Mouse (Mus musculus) embryonic facial prominence, embryonic 12.5 days (tissue): ENCODE data around the gene Prpf8. TPM values are rescaled to one million over a fixed set of nuclear protein-coding genes. Genes with fewer than 3 reads are reported as not detected.
"Not testable (repeated sequence)": the region's sequence is repeated elsewhere in the genome, so short reads cannot be mapped to it uniquely, and the experiment has no call there.

ENCODE experiments used
- ATAC-seq: fragments of 200-750 bp; cut with Nextera tagmentation; 2 replicates; pipeline ENCODE4 v1.8.0; 2017; ENCODE audit not compliant: insufficient number of reproducible peaks, insufficient read depth, low FRiP score, low TSS enrichment
- H3K27ac ChIP-seq: fragments of 300-500 bp; sonication (generic); 2 replicates; pipeline ENCODE4 v1.5.1; 2016; ENCODE audit warnings: mild to moderate bottlenecking
- H3K27me3 ChIP-seq: fragments of 300-500 bp; sonication (generic); 2 replicates; pipeline ENCODE4 v1.6.1; 2016; ENCODE audit warnings: mild to moderate bottlenecking, moderate library complexity
- H3K36me3 ChIP-seq: fragments of 300-500 bp; sonication (generic); 2 replicates; pipeline ENCODE4 v1.6.1; 2016; ENCODE audit warnings: mild to moderate bottlenecking
- H3K4me1 ChIP-seq: fragments of 300-500 bp; sonication (generic); 2 replicates; pipeline ENCODE4 v1.6.1; 2016
- H3K4me2 ChIP-seq: fragments of 300-500 bp; sonication (generic); replicated peaks from 2 replicates; pipeline ENCODE4 v1.6.1; 2016; ENCODE audit warnings: mild to moderate bottlenecking, moderate library complexity
- H3K4me3 ChIP-seq: fragments of 300-500 bp; sonication (generic); 2 replicates; pipeline ENCODE4 v1.5.1; 2016; ENCODE audit warnings: mild to moderate bottlenecking
- H3K9ac ChIP-seq: fragments of 300-500 bp; sonication (generic); 2 replicates; pipeline ENCODE4 v1.6.1; 2016; ENCODE audit warnings: mild to moderate bottlenecking, moderate library complexity
- H3K9me3 ChIP-seq: fragments of 300-500 bp; sonication (generic); 2 replicates; pipeline ENCODE4 v1.6.1; 2016; ENCODE audit warnings: mild to moderate bottlenecking, moderate library complexity
- WGBS: fragments of 180-500 bp; shearing (Covaris S2); methylation state at CpG from one replicate; pipeline ENCODE4 v1.1.7; 2016; 5-methylcytosine and 5-hydroxymethylcytosine counted together
- microRNA counts: library from miRNA; unstranded; fragments of <30 nt; microRNA quantifications from one replicate; lab custom pipeline; 2017
- microRNA-seq: library from miRNA; unstranded; fragments of <30 nt; microRNA quantifications from one replicate; pipeline ENCODE4, GENCODE M21; 2017
- polyA plus RNA-seq: library from polyadenylated mRNA; unstranded; fragments of >200 nt; fragmentation: Nextera tagmentation; extraction: Ambion mirVana; gene quantifications from 2 replicates; pipeline ENCODE4 v1.2.1, GENCODE M21; 2016

Gene Prpf8
- polyA plus RNA-seq, 1 experiment from 2014 or later, result 74.2 TPM

GRCm38 (mm10) chr11:75551961-75552441, 65.4 kb downstream of the Prpf8 start:
- 57% methylated on average over 9 of the region's 9 CpGs for WGBS
- Histone ChIP-seq H3K27ac (peak overlapping the region; percentile 11; the same call in 1 of the 2 replicates), H3K36me3 (no peaks in the 10 kb centered on the region), H3K9ac (no peak overlapping the region), H3K27me3 (no peaks in the 10 kb centered on the region), H3K4me1 (peaks cover 31% of the 10 kb centered on the region), H3K4me2 (no peak overlapping the region), H3K9me3 (no peaks in the 10 kb centered on the region), H3K4me3 (no peak overlapping the region)
- ATAC-seq, result no peak

DNA sequence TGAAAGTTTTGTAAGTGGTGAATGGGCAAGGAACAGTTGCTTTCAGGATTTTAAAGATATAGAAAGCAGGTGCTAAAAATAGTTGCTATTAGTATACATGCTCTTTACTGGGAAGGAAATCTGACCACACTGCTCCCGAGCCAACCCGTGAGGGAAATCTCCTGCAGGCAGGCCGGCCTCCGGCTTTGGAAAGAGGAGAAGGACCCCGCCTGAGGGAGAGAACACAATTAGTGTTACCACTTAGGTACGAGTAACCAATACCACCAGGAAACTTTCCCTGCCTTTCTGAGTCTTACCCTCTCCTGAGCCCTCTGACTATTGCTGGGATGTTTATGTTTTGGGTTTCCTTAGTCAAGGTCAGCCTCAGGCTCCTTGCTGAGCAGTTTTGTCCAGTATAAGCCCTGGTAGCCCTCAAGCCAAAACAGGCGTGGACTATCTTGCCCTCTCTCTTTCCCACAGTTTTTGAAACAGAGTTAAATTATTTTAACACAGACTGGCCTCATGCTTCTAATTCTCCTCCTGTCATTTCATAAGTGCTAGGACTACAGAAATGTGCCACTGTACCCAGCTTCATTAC, 66.4 kb downstream of the Prpf8 start:
- 20% methylated on average over 7 of the region's 7 CpGs for WGBS
- Histone ChIP-seq H3K4me2 (no peak overlapping the region), H3K4me3 (no peak overlapping the region), H3K27ac (no peak overlapping the region), H3K36me3 (no peaks in the 10 kb centered on the region), H3K9me3 (no peaks in the 10 kb centered on the region), H3K9ac (no peak overlapping the region), H3K4me1 (peaks cover 31% of the 10 kb centered on the region), H3K27me3 (no peaks in the 10 kb centered on the region)
- no peak for ATAC-seq

GRCm38 (mm10) chr11:75556006-75556405, 69.4 kb downstream of the Prpf8 start:
- not testable (repeated sequence) for H3K4me3 ChIP-seq

GRCm38 (mm10) chr11:75557142-75557541, 70.5 kb downstream of the Prpf8 start:
- peaks cover 10% of the 10 kb centered on the region for H3K4me1 ChIP-seq
- H3K4me3 ChIP-seq, result no peak overlapping the region
- H3K9me3 ChIP-seq, result no peaks in the 10 kb centered on the region
- no peak for ATAC-seq
- H3K4me2 ChIP-seq, result no peak overlapping the region
- 55% methylated on average over 6 of the region's 6 CpGs for WGBS
- no peaks in the 10 kb centered on the region for H3K36me3 ChIP-seq
- H3K27me3 ChIP-seq, result no peaks in the 10 kb centered on the region
- no peak overlapping the region for H3K27ac ChIP-seq
- H3K9ac ChIP-seq, result no peak overlapping the region

More at GRCm38 (mm10) chr11:75556006-75556405, 69.4 kb downstream of the Prpf8 start:
- H3K36me3 ChIP-seq, ATAC-seq, H3K9me3 ChIP-seq, H3K27ac ChIP-seq, H3K27me3 ChIP-seq, H3K4me2 ChIP-seq, H3K9ac ChIP-seq: not testable (repeated sequence)
- WGBS, result 95% methylated on average over 6 of the region's 6 CpGs
- peaks cover 19% of the 10 kb centered on the region for H3K4me1 ChIP-seq

GRCm38 (mm10) chr11:75558101-75558500, 71.5 kb downstream of the Prpf8 start:
- H3K4me3 ChIP-seq, result no peak overlapping the region
- H3K36me3 ChIP-seq, result no peaks in the 10 kb centered on the region
- no peak for ATAC-seq
- H3K27me3 ChIP-seq, result no peaks in the 10 kb centered on the region
- no peak overlapping the region for H3K9ac ChIP-seq
- no peaks in the 10 kb centered on the region for H3K9me3 ChIP-seq
- H3K4me1 ChIP-seq, result peaks cover under 1% of the 10 kb centered on the region; the same call in 1 of the 2 replicates
- 85% methylated on average over 1 of the region's 1 CpGs for WGBS
- no peak overlapping the region for H3K27ac ChIP-seq
- H3K4me2 ChIP-seq, result no peak overlapping the region

MicroRNAs encoded within 50 kb of the gene (microRNA counts, 519-probe panel; counts per million panel counts)
- 5,217 counts per million, percentile 88 among the panel's probes with 10 or more counts for microRNA mmu-miR-22 (lab: Ali Mortazavi, UCI)

Small RNA genes within 50 kb of the gene (microRNA-seq; reads per million reads assigned to microRNA genes)
- 3,011 reads per million, percentile 85 among the genes with 10 or more reads in this experiment for gene Mir22
- gene Mir3971, result not detected

Other genes starting within 250 kb of the Prpf8 start
- gene Rpa1, start 138.5 kb upstream of the Prpf8 start, polyA plus RNA-seq, result 138 and 143 TPM in 2 replicates
- 18.5 and 21.4 TPM in 2 replicates for gene Smyd4, start 138.4 kb upstream of the Prpf8 start, polyA plus RNA-seq
- gene Serpinf1, start 64.1 kb upstream of the Prpf8 start, polyA plus RNA-seq, result 224 and 237 TPM in 2 replicates
- 0.08 and 0.14 TPM in 2 replicates for gene Serpinf2, start 47.2 kb upstream of the Prpf8 start, polyA plus RNA-seq
- 7.0 and 7.1 TPM in 2 replicates for gene Wdr81, start 32.1 kb upstream of the Prpf8 start, polyA plus RNA-seq
- gene Tlcd2, start 25.1 kb upstream of the Prpf8 start, polyA plus RNA-seq, result 26.6 and 28.7 TPM in 2 replicates
- 0.31 and 0.75 TPM in 2 replicates for gene Rilp, start 23.3 kb downstream of the Prpf8 start, polyA plus RNA-seq
- gene Scarf1, start 26.7 kb downstream of the Prpf8 start, polyA plus RNA-seq, result 6.5 and 7.0 TPM in 2 replicates
- 6.3 and 7.4 TPM in 2 replicates for gene Slc43a2, start 44.9 kb downstream of the Prpf8 start, polyA plus RNA-seq
- gene Pitpna, start 101.3 kb downstream of the Prpf8 start, polyA plus RNA-seq, result 96.0 TPM in 2 replicates
- 19.8 and 20.8 TPM in 2 replicates for gene Inpp5k, start 144.2 kb downstream of the Prpf8 start, polyA plus RNA-seq
- 28.0 and 31.0 TPM in 2 replicates for gene Myo1c, start 163.7 kb downstream of the Prpf8 start, polyA plus RNA-seq
- 135 and 142 TPM in 2 replicates for gene Crk, start 192.4 kb downstream of the Prpf8 start, polyA plus RNA-seq
- gene Ywhae, start 246.1 kb downstream of the Prpf8 start, polyA plus RNA-seq, result 1,049 and 1,107 TPM in 2 replicates